Mouse (Mus musculus) myocyte (in vitro differentiated cells): ENCODE data around the gene Aplp2. TPM values are rescaled to one million over a fixed set of nuclear protein-coding genes. Genes with fewer than 3 reads are reported as not detected.

Experiments
- H3K27me3 ChIP-seq: one replicate; pipeline ENCODE4 v1.6.1; 2011; ENCODE audit not compliant: control insufficient read depth, insufficient read depth, insufficient read length
- H3K36me3 ChIP-seq: one replicate; pipeline ENCODE4 v1.6.1; 2011; ENCODE audit not compliant: control insufficient read depth, insufficient read depth
- H3K4me2 ChIP-seq: one replicate; pipeline ENCODE4 v1.6.1; 2011; ENCODE audit warnings: low read depth, control low read depth
- H3K4me3 ChIP-seq: one replicate; pipeline ENCODE4 v1.5.1; 2011; ENCODE audit warnings: mild to moderate bottlenecking, control low read depth, moderate library complexity
- H3K79me2 ChIP-seq: one replicate; pipeline ENCODE4 v1.6.1; 2011; ENCODE audit not compliant: control insufficient read depth, insufficient read depth
- H3ac ChIP-seq: one replicate; pipeline ENCODE4 v1.6.1; 2011; ENCODE audit not compliant: control insufficient read depth, insufficient read length
- CEBPB ChIP-seq: IDR thresholded peaks from 2 replicates; pipeline ENCODE4 v1.6.1; 2011; ENCODE audit warnings: mild to moderate bottlenecking, moderate library complexity; ENCODE audit not compliant: poor library complexity, insufficient read depth, severe bottlenecking
- E2F4 ChIP-seq: IDR thresholded peaks from one replicate; pipeline ENCODE4 v1.6.1; 2011; ENCODE audit warnings: mild to moderate bottlenecking, control low read depth, moderate library complexity; ENCODE audit not compliant: insufficient read depth
- MAX ChIP-seq: IDR thresholded peaks from one replicate; pipeline ENCODE4 v1.6.1; 2011; ENCODE audit warnings: low read depth, mild to moderate bottlenecking, control low read depth
- MYOD1 ChIP-seq, 3 experiments: IDR thresholded peaks; one replicate each; pipeline ENCODE4 v1.6.1; 2011; ENCODE audit warnings: control low read depth in 2 of 3, low read depth in 2 of 3, mild to moderate bottlenecking in 2 of 3, moderate library complexity in 1 of 3; ENCODE audit not compliant: insufficient read length in 2 of 3, control insufficient read depth in 1 of 3
- MYOG ChIP-seq, 3 experiments: IDR thresholded peaks; one replicate each; pipeline ENCODE4 v1.6.1; 2011; ENCODE audit warnings: control low read depth in 2 of 3, low read depth in 2 of 3, mild to moderate bottlenecking in 2 of 3; ENCODE audit not compliant: insufficient read length in 2 of 3, control insufficient read depth in 1 of 3, insufficient read depth in 1 of 3
- POLR2A ChIP-seq: IDR thresholded peaks from one replicate; pipeline ENCODE4 v1.6.1; 2011; ENCODE audit warnings: low read depth, mild to moderate bottlenecking, control low read depth, moderate library complexity; ENCODE audit not compliant: insufficient read length
- POLR2AphosphoS2 ChIP-seq: IDR thresholded peaks from one replicate; pipeline ENCODE4 v1.6.1; 2011; ENCODE audit warnings: low read depth, control low read depth; ENCODE audit not compliant: insufficient read length
- REST ChIP-seq: IDR thresholded peaks from one replicate; pipeline ENCODE4 v1.6.1; 2011; ENCODE audit warnings: mild to moderate bottlenecking, control low read depth, moderate library complexity; ENCODE audit not compliant: insufficient read depth, insufficient read length
- SRF ChIP-seq: IDR thresholded peaks from one replicate; pipeline ENCODE4 v1.6.1; 2011; ENCODE audit warnings: low read depth; ENCODE audit not compliant: control insufficient read depth, insufficient read length
- TCF12 ChIP-seq: IDR thresholded peaks from one replicate; pipeline ENCODE4 v1.6.1; 2011; ENCODE audit warnings: mild to moderate bottlenecking, control low read depth; ENCODE audit not compliant: poor library complexity, insufficient read depth, severe bottlenecking
- TCF3 ChIP-seq: IDR thresholded peaks from one replicate; pipeline ENCODE4 v1.6.1; 2011; ENCODE audit warnings: low read depth, control low read depth; ENCODE audit not compliant: insufficient read length
- USF1 ChIP-seq: IDR thresholded peaks from one replicate; pipeline ENCODE4 v1.6.1; 2011; ENCODE audit warnings: low read depth, mild to moderate bottlenecking, control low read depth, moderate library complexity
- polyA plus RNA-seq: library from polyadenylated mRNA; unstranded; fragments of >200 nt; fragmentation: generic; extraction: Trizol; gene quantifications from one replicate; pipeline ENCODE4 v1.2.1, GENCODE M21; 2012; ENCODE audit warnings: missing spikeins

Aplp2 gene
- polyA plus RNA-seq, 1 experiment, result 65.7 TPM

GRCm38 (mm10) chr9:31253866-31254696 is 42.5 kb upstream of the Aplp2 start:
- Histone ChIP-seq H3K4me2 (no peak overlapping the region), H3K27me3 (no peaks in the 10 kb centered on the region), H3K36me3 (no peaks in the 10 kb centered on the region), H3K79me2 (no peaks in the 10 kb centered on the region), H3K4me3 (no peak overlapping the region), H3ac (no peak overlapping the region)
- no peak for TF ChIP-seq POLR2A

- H3K4me3 ChIP-seq, result no peak overlapping the region
- no peak overlapping the region for H3ac ChIP-seq
- no peak overlapping the region for H3K4me2 ChIP-seq
- H3K79me2 ChIP-seq, result no peaks in the 10 kb centered on the region
- H3K27me3 ChIP-seq, result no peaks in the 10 kb centered on the region
- no peaks in the 10 kb centered on the region for H3K36me3 ChIP-seq
- TF ChIP-seq TCF12 (no peak), MAX (no peak), CEBPB (no peak), REST (no peak), USF1 (no peak), MYOD1 (IDR thresholded peaks at IDR 0.05; ENCODE audit: control insufficient read depth in 1 of 3, insufficient read length in 2 of 3, low read depth in 2 of 3) (no peak), POLR2AphosphoS2 (no peak), TCF3 (no peak), SRF (no peak), POLR2A (no peak), E2F4 (no peak), MYOG (IDR thresholded peaks at IDR 0.05; ENCODE audit: control insufficient read depth in 1 of 3, insufficient read depth in 1 of 3, insufficient read length in 2 of 3, low read depth in 2 of 3) (no peak)
These were observed 41.7 kb upstream of the Aplp2 start for GRCm38 (mm10) chr9:31253311-31253734.

- Histone ChIP-seq H3K36me3 (no peaks in the 10 kb centered on the region), H3K79me2 (no peaks in the 10 kb centered on the region), H3K4me3 (no peak overlapping the region), H3K27me3 (no peaks in the 10 kb centered on the region), H3ac (no peak overlapping the region), H3K4me2 (no peak overlapping the region)
- no peak for TF ChIP-seq MYOD1 (IDR thresholded peaks at IDR 0.05; ENCODE audit: control insufficient read depth in 1 of 3, insufficient read length in 2 of 3, low read depth in 2 of 3)
- TF ChIP-seq REST, result no peak
- TF ChIP-seq MAX, result no peak
- no peak for TF ChIP-seq SRF
- no peak for TF ChIP-seq CEBPB
- no peak for TF ChIP-seq POLR2A
- no peak for TF ChIP-seq TCF3
- no peak for TF ChIP-seq TCF12
- no peak for TF ChIP-seq POLR2AphosphoS2
- no peak for TF ChIP-seq USF1
- no peak for TF ChIP-seq MYOG (IDR thresholded peaks at IDR 0.05; ENCODE audit: control insufficient read depth in 1 of 3, insufficient read depth in 1 of 3, insufficient read length in 2 of 3, low read depth in 2 of 3)
- no peak for TF ChIP-seq E2F4
These were observed 40.7 kb upstream of the Aplp2 start for GRCm38 (mm10) chr9:31252182-31252799.

- Histone ChIP-seq H3ac (no peak overlapping the region), H3K27me3 (no peaks in the 10 kb centered on the region), H3K4me3 (no peak overlapping the region), H3K79me2 (no peaks in the 10 kb centered on the region), H3K4me2 (no peak overlapping the region), H3K36me3 (no peaks in the 10 kb centered on the region)
- TF ChIP-seq MYOD1 (IDR thresholded peaks at IDR 0.05; ENCODE audit: control insufficient read depth in 1 of 3, insufficient read length in 2 of 3, low read depth in 2 of 3) (no peak), POLR2A (no peak), REST (no peak), TCF12 (no peak)
These were observed 36.0 kb upstream of the Aplp2 start for GRCm38 (mm10) chr9:31247447-31248220.

GRCm38 (mm10) chr9:31246421-31246820 is 34.8 kb upstream of the Aplp2 start:
- no peaks in the 10 kb centered on the region for H3K27me3 ChIP-seq
- H3K36me3 ChIP-seq, result no peaks in the 10 kb centered on the region
- no peak overlapping the region for H3K4me3 ChIP-seq
- no peak overlapping the region for H3ac ChIP-seq
- no peak overlapping the region for H3K4me2 ChIP-seq
- H3K79me2 ChIP-seq, result no peaks in the 10 kb centered on the region
- no peak for TF ChIP-seq POLR2A
- TF ChIP-seq REST, result no peak
- no peak for TF ChIP-seq E2F4
- TF ChIP-seq SRF, result no peak
- TF ChIP-seq CEBPB, result no peak
- no peak for TF ChIP-seq USF1
- TF ChIP-seq MYOG (IDR thresholded peaks at IDR 0.05; ENCODE audit: control insufficient read depth in 1 of 3, insufficient read depth in 1 of 3, insufficient read length in 2 of 3, low read depth in 2 of 3), result no peak
- no peak for TF ChIP-seq TCF3
- no peak for TF ChIP-seq POLR2AphosphoS2
